Mouse (Mus musculus) hindbrain, embryonic 14.5 days (tissue): ENCODE results near the gene Tbc1d23. TPM values are rescaled to one million over a fixed set of nuclear protein-coding genes. Genes with fewer than 3 reads are reported as not detected.
A peak's percentile ranks its signal among the peaks of the same experiment; 100 is the strongest.
"Not testable (repeated sequence)": the region's sequence is repeated elsewhere in the genome, so short reads cannot be mapped to it uniquely, and the experiment has no call there.

Experiments used
- ATAC-seq: fragments of 200-750 bp; cut with Nextera tagmentation; 2 replicates; pipeline ENCODE4 v1.8.0; 2017; ENCODE audit warnings: moderate number of reproducible peaks, mild to moderate bottlenecking, moderate TSS enrichment, moderate library complexity; ENCODE audit not compliant: low FRiP score
- DNase-seq: peaks from one replicate; pipeline ENCODE4 v3.0.0-alpha.2; 2015; ENCODE audit warnings: low spot score
- H3K27ac ChIP-seq: fragments of 300-500 bp; sonication (generic); 2 replicates; pipeline ENCODE4 v1.5.1; 2014; ENCODE audit warnings: mild to moderate bottlenecking, moderate library complexity
- H3K27me3 ChIP-seq: fragments of 300-500 bp; sonication (generic); 2 replicates; pipeline ENCODE4 v1.6.1; 2014; ENCODE audit warnings: mild to moderate bottlenecking, low read length, mixed read lengths; ENCODE audit not compliant: control insufficient read depth, insufficient read depth
- H3K36me3 ChIP-seq: fragments of 300-500 bp; sonication (generic); replicated peaks from 2 replicates; pipeline ENCODE4 v1.6.1; 2014; ENCODE audit not compliant: control insufficient read depth, insufficient read depth
- H3K4me1 ChIP-seq: fragments of 300-500 bp; sonication (generic); replicated peaks from 2 replicates; pipeline ENCODE4 v1.6.1; 2014; ENCODE audit warnings: antibody characterized with exemption, low read length, mixed read lengths; ENCODE audit not compliant: control insufficient read depth, insufficient read depth
- H3K4me2 ChIP-seq: fragments of 300-500 bp; sonication (generic); replicated peaks from 2 replicates; pipeline ENCODE4 v1.6.1; 2014; ENCODE audit warnings: mild to moderate bottlenecking, moderate library complexity
- H3K4me3 ChIP-seq: fragments of 300-500 bp; sonication (generic); replicated peaks from 2 replicates; pipeline ENCODE4 v1.5.1; 2014; ENCODE audit warnings: mild to moderate bottlenecking, low read length
- H3K9ac ChIP-seq: fragments of 300-500 bp; sonication (generic); 2 replicates; pipeline ENCODE4 v1.6.1; 2014
- H3K9me3 ChIP-seq: fragments of 300-500 bp; sonication (generic); 2 replicates; pipeline ENCODE4 v1.6.1; 2016; ENCODE audit warnings: low read length; ENCODE audit not compliant: control insufficient read depth
- WGBS: fragments of 180-500 bp; shearing (Covaris S2); extraction: QIAGEN DNeasy Blood & Tissue Kit; methylation state at CpG from one replicate; pipeline ENCODE4 v1.1.7; 2014; 5-methylcytosine and 5-hydroxymethylcytosine counted together
- polyA plus RNA-seq: library from polyadenylated mRNA; unstranded; fragments of >200 nt; fragmentation: Nextera tagmentation; extraction: Ambion mirVana; gene quantifications from 2 replicates; pipeline ENCODE4 v1.2.1, GENCODE M21; 2014

Tbc1d23 gene
- polyA plus RNA-seq, 1 experiment from 2014 or later: 41.4 TPM

DNA sequence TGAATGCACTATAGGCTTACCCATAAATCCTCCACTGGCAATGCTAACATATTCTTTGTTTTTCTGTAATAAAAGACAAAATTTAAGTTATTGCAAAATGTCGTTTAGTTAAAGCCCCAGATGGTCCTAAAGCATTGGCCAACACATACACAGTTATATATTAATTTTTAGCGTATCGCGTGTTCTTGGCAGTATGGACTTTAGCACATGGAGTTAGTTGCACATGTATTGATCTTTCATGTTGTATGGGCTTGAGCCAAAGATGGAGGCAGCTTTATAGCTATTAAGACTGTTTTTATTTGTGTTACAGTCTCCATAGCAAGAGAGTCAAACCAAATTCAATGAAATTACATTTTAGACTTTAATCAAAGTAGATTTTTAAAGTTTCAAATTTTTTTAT, 44.7 kb downstream of the Tbc1d23 start:
- WGBS: 98% methylated on average over 4 of the region's 4 CpGs
- Histone ChIP-seq H3K4me1 (no peaks in the 10 kb centered on the region), H3K4me3 (no peak overlapping the region), H3K4me2 (no peak overlapping the region), H3K9me3 (no peaks in the 10 kb centered on the region), H3K27me3 (no peaks in the 10 kb centered on the region), H3K27ac (no peak overlapping the region), H3K36me3 (peaks cover 84% of the 10 kb centered on the region), H3K9ac (no peak overlapping the region)
- no peak for DNase-seq
- ATAC-seq: no peak

DNA sequence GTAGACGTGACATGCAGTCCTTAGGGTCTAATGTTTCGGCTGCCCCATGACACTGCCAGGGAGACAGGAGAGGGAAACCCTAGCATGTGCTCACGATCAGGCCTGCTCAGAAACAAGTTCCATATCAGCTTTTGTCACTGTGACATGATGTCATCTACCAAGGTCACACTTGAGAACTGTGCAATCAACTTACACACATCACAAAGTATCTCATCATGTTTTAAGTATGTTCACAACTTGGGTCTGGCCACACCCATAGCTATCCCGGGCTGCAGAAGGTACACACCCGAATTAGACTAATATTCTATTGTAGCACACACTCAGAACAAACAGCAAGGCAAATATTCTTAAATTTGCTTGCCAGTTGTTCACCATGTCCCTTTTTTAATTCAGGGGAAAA, 49.3 kb downstream of the Tbc1d23 start:
- Histone ChIP-seq H3K9ac (no peak overlapping the region), H3K36me3 (peaks cover 72% of the 10 kb centered on the region), H3K27ac (no peak overlapping the region), H3K4me3 (no peak overlapping the region), H3K4me2 (no peak overlapping the region), H3K4me1 (no peaks in the 10 kb centered on the region), H3K9me3 (no peaks in the 10 kb centered on the region), H3K27me3 (no peaks in the 10 kb centered on the region)
- no peak for ATAC-seq
- 95% methylated on average over 5 of the region's 5 CpGs for WGBS
- no peak for DNase-seq

DNA sequence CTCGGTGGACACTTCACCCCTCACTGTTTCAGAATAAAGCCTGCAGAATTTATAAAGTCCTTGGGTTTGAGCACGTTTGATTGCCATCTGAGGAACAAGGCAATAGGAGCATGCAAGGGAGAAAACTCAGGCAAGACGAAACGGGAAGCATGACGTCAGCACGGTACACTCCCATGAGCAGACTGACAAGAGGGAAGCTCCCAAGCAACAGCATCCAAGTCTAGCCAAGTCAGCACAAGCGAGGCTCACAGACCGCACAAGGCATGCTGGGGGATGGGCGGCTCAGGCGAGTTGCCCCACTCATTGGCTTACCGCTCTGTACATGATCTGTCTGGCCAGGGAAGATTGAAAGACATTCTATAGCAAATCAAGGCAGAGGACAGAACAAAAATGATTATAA, 50.1 kb downstream of the Tbc1d23 start:
- H3K4me1 ChIP-seq: no peaks in the 10 kb centered on the region
- peaks cover 68% of the 10 kb centered on the region for H3K36me3 ChIP-seq
- ATAC-seq (no peak), DNase-seq (no peak)
- no peaks in the 10 kb centered on the region for H3K27me3 ChIP-seq
- H3K4me2 ChIP-seq: no peak overlapping the region
- H3K9me3 ChIP-seq: no peaks in the 10 kb centered on the region
- WGBS: 85% methylated on average over 11 of the region's 11 CpGs
- no peak overlapping the region for H3K9ac ChIP-seq
- H3K27ac ChIP-seq: no peak overlapping the region
- no peak overlapping the region for H3K4me3 ChIP-seq

DNA sequence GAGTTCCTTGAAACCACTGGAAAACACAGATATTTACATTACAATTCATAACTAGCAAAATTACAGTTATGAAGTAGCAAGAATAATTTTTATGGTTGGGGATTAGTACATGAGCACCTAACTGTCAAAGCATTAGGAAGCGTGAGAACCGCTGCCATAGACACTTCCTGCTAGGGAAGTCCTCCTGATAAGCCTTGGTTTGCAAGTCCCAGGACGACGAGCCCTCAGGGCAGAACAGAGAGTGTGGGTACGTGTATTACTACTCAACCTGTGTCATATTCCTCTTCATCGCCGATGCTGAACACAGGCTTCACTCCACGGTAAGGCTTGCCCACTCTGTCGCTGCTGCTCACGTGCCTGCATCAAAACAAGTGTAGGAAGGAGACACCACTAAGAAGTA, 53.6 kb downstream of the Tbc1d23 start:
- WGBS: 91% methylated on average over 10 of the region's 10 CpGs
- no peak overlapping the region for H3K9ac ChIP-seq
- H3K36me3 ChIP-seq: peaks cover 44% of the 10 kb centered on the region
- DNase-seq (no peak), ATAC-seq (no peak)
- H3K4me1 ChIP-seq: no peaks in the 10 kb centered on the region
- H3K9me3 ChIP-seq: no peaks in the 10 kb centered on the region
- H3K4me2 ChIP-seq: no peak overlapping the region
- H3K4me3 ChIP-seq: no peak overlapping the region
- no peaks in the 10 kb centered on the region for H3K27me3 ChIP-seq
- no peak overlapping the region for H3K27ac ChIP-seq

DNA sequence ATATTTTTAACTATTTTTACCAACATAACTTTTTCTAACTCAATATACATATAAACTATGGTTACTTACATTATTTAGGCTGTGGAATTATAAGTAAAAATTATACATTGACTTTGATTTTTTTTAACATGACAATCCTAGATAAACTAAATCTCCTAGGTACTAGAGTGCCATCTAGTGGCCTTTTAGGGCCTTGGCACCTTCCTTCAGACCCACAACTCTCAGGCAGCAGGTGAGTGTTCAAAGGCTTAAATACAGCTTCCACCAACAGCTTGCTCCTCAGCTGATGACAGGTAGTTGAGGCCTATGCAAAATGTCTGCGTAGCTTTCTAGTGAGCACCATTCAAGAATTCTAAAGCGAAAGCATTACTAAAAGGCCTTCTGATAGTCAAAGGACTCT, 54.0 kb downstream of the Tbc1d23 start:
- Histone ChIP-seq H3K36me3 (peaks cover 44% of the 10 kb centered on the region), H3K9me3 (no peaks in the 10 kb centered on the region), H3K4me3 (no peak overlapping the region), H3K27ac (no peak overlapping the region), H3K4me2 (no peak overlapping the region), H3K4me1 (no peaks in the 10 kb centered on the region), H3K27me3 (no peaks in the 10 kb centered on the region), H3K9ac (no peak overlapping the region)
- 68% methylated on average over 2 of the region's 2 CpGs for whole genome bisulfite sequencing
- ATAC-seq: no peak
- DNase-seq: peak; percentile 76

DNA sequence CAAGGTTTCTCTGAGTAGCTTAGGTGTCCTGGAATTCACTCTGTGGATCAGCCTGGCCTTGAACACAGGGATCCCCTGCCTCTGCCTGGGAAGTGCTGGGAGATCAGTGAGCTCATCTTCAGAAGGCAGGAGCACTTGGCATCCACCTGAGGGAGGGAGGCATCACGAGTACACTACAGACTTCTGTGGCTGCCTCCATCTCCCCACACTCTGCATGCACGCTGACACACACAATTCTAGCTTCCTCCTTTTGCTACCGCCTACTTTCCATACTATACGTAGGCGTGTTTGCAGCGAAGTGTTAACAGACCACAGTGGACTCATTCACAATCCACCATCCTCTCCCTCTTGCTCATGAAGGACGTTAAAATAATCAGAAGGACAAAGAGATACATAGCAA, 55.0 kb downstream of the Tbc1d23 start:
- peaks cover 42% of the 10 kb centered on the region for H3K36me3 ChIP-seq
- no peak overlapping the region for H3K27ac ChIP-seq
- H3K4me1 ChIP-seq: no peaks in the 10 kb centered on the region
- no peaks in the 10 kb centered on the region for H3K9me3 ChIP-seq
- no peaks in the 10 kb centered on the region for H3K27me3 ChIP-seq
- WGBS: 95% methylated on average over 7 of the region's 7 CpGs
- no peak for DNase-seq
- no peak overlapping the region for H3K9ac ChIP-seq
- no peak overlapping the region for H3K4me3 ChIP-seq
- no peak for ATAC-seq
- H3K4me2 ChIP-seq: no peak overlapping the region

DNA sequence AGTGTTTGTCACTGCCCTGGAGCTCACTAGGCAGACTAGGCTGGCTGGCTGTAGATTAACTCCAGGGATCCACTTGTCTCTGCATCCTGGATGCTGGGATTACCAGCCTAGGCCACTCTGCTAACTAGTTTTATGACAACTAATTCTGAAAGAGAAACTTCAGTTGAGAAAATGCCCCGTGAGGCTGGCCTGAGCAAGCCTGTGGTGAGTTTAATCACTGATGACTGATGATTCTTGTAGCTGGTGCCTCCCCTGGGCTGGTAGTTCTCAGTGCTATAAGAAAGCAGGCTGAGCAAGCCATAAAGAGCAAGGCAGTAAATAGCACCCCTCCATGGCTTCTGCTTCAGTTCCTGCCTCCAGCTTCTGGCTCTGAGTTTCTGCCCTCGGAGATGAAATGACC, 55.6 kb downstream of the Tbc1d23 start:
- no peak overlapping the region for H3K4me2 ChIP-seq
- no peak for ATAC-seq

DNA sequence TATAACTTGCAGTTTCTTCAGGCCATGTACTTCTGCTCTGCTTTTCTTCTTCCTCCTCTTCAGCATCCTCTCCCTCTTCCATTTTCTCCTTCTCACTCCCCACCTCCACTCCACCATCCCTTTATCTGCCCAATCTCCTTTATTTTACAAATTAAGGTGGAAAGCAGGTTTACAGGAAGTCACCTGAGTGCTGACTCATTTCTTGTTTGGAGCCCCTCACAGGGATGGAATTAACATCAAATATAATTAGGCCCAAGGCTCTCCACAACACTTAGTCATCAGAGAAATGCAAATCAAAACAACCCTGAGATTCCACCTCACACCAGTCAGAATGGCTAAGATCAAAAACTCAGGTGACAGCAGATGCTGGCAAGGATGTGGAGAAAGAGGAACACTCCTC, 56.8 kb downstream of the Tbc1d23 start:
- DNase-seq, H3K4me3 ChIP-seq, H3K27me3 ChIP-seq, H3K4me2 ChIP-seq, H3K9me3 ChIP-seq, ATAC-seq, H3K9ac ChIP-seq, H3K4me1 ChIP-seq, H3K27ac ChIP-seq: not testable (repeated sequence)
- H3K36me3 ChIP-seq: peaks cover 47% of the 10 kb centered on the region

More for the DNA sequence above, 55.6 kb downstream of the Tbc1d23 start:
- Histone ChIP-seq H3K4me3 (no peak overlapping the region), H3K9me3 (no peaks in the 10 kb centered on the region), H3K4me1 (no peaks in the 10 kb centered on the region), H3K27ac (no peak overlapping the region), H3K36me3 (peaks cover 41% of the 10 kb centered on the region), H3K9ac (no peak overlapping the region), H3K27me3 (no peaks in the 10 kb centered on the region)
- no peak for DNase-seq
- WGBS: 72% methylated on average over 2 of the region's 2 CpGs

DNA sequence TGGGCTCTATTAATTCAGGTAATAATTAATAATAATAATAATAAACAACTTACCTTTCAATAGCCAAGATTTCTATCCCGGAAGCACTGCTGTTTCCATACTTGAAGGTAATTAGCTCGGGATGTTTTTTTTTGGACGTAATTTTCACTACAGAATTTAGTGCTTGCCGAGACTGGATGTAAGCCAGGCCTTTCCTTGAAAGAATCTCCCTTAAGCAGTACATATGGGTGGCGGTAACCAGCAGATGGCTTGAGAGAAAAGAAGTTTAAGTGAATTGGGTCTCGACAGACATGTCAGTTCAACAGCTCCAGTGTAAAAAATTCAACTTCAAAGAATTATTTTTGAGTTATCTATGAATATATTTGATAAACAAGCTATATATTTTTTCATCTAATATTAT, 59.7 kb downstream of the Tbc1d23 start:
- Histone ChIP-seq H3K4me3 (no peak overlapping the region), H3K27ac (no peak overlapping the region), H3K4me2 (no peak overlapping the region), H3K4me1 (no peaks in the 10 kb centered on the region), H3K36me3 (peaks cover 40% of the 10 kb centered on the region), H3K27me3 (no peaks in the 10 kb centered on the region), H3K9me3 (no peaks in the 10 kb centered on the region), H3K9ac (no peak overlapping the region)
- DNase-seq (no peak), ATAC-seq (no peak)
- WGBS: 92% methylated on average over 6 of the region's 6 CpGs

DNA sequence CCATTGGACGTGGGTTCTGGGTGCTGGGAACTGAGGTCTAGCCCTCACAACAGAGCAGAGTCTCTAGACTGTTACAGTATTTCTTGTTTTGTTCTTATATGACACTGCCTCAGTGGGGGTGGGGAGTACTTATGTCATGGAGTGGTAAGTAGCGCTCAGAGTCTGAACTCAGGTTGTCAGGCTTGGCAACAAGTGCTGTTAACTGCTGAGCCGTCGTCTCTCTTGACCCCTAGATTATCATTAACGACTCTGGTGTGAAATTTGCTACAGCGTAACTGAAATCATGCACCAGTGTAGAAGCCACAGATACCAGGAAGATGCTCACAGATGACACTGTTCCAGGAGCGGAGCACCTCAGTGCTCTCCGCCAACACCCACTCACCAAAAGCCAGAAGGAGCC, 60.1 kb downstream of the Tbc1d23 start:
- H3K27ac ChIP-seq: no peak overlapping the region
- no peaks in the 10 kb centered on the region for H3K27me3 ChIP-seq
- DNase-seq (no peak), ATAC-seq (no peak)
- H3K4me2 ChIP-seq: no peak overlapping the region
- no peak overlapping the region for H3K9ac ChIP-seq
- H3K4me1 ChIP-seq: no peaks in the 10 kb centered on the region
- WGBS: 94% methylated on average over 8 of the region's 8 CpGs
- H3K4me3 ChIP-seq: no peak overlapping the region
- peaks cover 37% of the 10 kb centered on the region for H3K36me3 ChIP-seq
- H3K9me3 ChIP-seq: no peaks in the 10 kb centered on the region
